Mouse (Mus musculus) CH12.LX (cell line): ENCODE measurements at regions not wholly inside any gene's neighbourhood (a gene's known extent, or its start where the extent isn't known, plus 50 kb on each side); places are given as distances from the start of the nearest gene placed in this dataset.
A peak's percentile ranks its signal among the peaks of the same experiment; 100 is the strongest.

Experiments
- DNase-seq: peaks from one replicate; pipeline ENCODE4 v3.0.0-alpha.2; 2013; ENCODE audit errors: extremely low read depth
- H3K27ac ChIP-seq: 2 replicates; pipeline ENCODE4 v1.5.1; 2012; ENCODE audit warnings: low read depth, mild to moderate bottlenecking, control low read depth, moderate library complexity; ENCODE audit not compliant: insufficient read depth
- H3K27me3 ChIP-seq: replicated peaks from 2 replicates; pipeline ENCODE3; 2012; ENCODE audit warnings: inconsistent platforms
- H3K36me3 ChIP-seq, 2 experiments: replicated peaks in 1 of 2; 2 replicates each; pipeline versions ENCODE3 to v1.6.1; 2012; ENCODE audit warnings: inconsistent platforms in 1 of 2, low read length in 1 of 2, mild to moderate bottlenecking in 1 of 2, mixed read lengths in 1 of 2, moderate library complexity in 1 of 2; ENCODE audit not compliant: control insufficient read depth in 1 of 2, insufficient read depth in 1 of 2
- H3K4me1 ChIP-seq, 2 experiments: 2 replicates each; pipeline ENCODE4 v1.6.1; 2012; ENCODE audit warnings: inconsistent platforms in 1 of 2, moderate library complexity in 1 of 2; ENCODE audit not compliant: insufficient read depth in 2 of 2, control insufficient read depth in 1 of 2
- H3K4me2 ChIP-seq: 2 replicates; pipeline ENCODE4 v1.6.1; 2012; ENCODE audit warnings: low read depth, mild to moderate bottlenecking, control low read depth; ENCODE audit not compliant: poor library complexity, insufficient read depth, severe bottlenecking
- H3K4me3 ChIP-seq, 3 experiments: fragments of 150-350 bp in 1 of 3; sonication (generic) in 1 of 3; replicated peaks in 1 of 3; 2 replicates each; pipeline versions ENCODE3 to v1.5.1; 2011 to 2012; ENCODE audit warnings: low read depth in 2 of 3, low read length in 2 of 3, mild to moderate bottlenecking in 2 of 3, moderate library complexity in 2 of 3, control low read depth in 1 of 3, improper control_type of control experiment in 1 of 3, inconsistent platforms in 1 of 3, mixed read lengths in 1 of 3; ENCODE audit not compliant: poor library complexity in 1 of 3
- H3K79me2 ChIP-seq: replicated peaks from 2 replicates; pipeline ENCODE4 v1.6.1; 2012; ENCODE audit warnings: mild to moderate bottlenecking, moderate library complexity; ENCODE audit not compliant: control insufficient read depth, poor library complexity, insufficient read depth, severe bottlenecking; ENCODE audit errors: extremely low read depth
- H3K9ac ChIP-seq: 2 replicates; pipeline ENCODE4 v1.6.1; 2012; ENCODE audit warnings: low read depth, mild to moderate bottlenecking, control low read depth, moderate library complexity; ENCODE audit not compliant: insufficient read depth
- H3K9me3 ChIP-seq: replicated peaks from 2 replicates; pipeline ENCODE3; 2012; ENCODE audit warnings: low read length, inconsistent platforms, mixed read lengths
- BHLHE40 ChIP-seq: IDR thresholded peaks from 2 replicates; pipeline ENCODE4 v1.6.1; 2011; ENCODE audit warnings: mild to moderate bottlenecking, low read depth, low read length, improper control_type of control experiment
- CHD1 ChIP-seq: IDR thresholded peaks from 2 replicates; pipeline ENCODE4 v1.6.1; 2012; ENCODE audit warnings: low read depth, low read length, improper control_type of control experiment, inconsistent platforms
- E2F4 ChIP-seq: IDR thresholded peaks from 2 replicates; pipeline ENCODE4 v1.6.1; 2011; ENCODE audit warnings: low read depth, low read length, improper control_type of control experiment; ENCODE audit not compliant: insufficient replicate concordance
- EP300 ChIP-seq: IDR thresholded peaks from 2 replicates; pipeline ENCODE4 v1.6.1; 2011; ENCODE audit warnings: low read length, improper control_type of control experiment
- ETS1 ChIP-seq: conservative IDR thresholded peaks from 2 replicates; pipeline ENCODE4 v1.6.1; 2012; ENCODE audit warnings: low read depth, mild to moderate bottlenecking, inconsistent platforms, low read length, improper control_type of control experiment, moderate library complexity
- GABPA ChIP-seq: IDR thresholded peaks from 2 replicates; pipeline ENCODE4 v1.6.1; 2012; ENCODE audit warnings: low read depth, low read length, improper control_type of control experiment, inconsistent platforms; ENCODE audit not compliant: insufficient replicate concordance
- HCFC1 ChIP-seq: IDR thresholded peaks from 2 replicates; pipeline ENCODE4 v1.6.1; 2012; ENCODE audit warnings: low read depth, mild to moderate bottlenecking, inconsistent platforms, low read length, improper control_type of control experiment
- IRF4 ChIP-seq: IDR thresholded peaks from 2 replicates; pipeline ENCODE4 v1.6.1; 2014; ENCODE audit warnings: low read depth, mild to moderate bottlenecking, inconsistent platforms, low read length, improper control_type of control experiment
- JUN ChIP-seq: IDR thresholded peaks from 2 replicates; pipeline ENCODE4 v1.6.1; 2011; ENCODE audit warnings: low read depth, mild to moderate bottlenecking, low read length, improper control_type of control experiment, moderate library complexity; ENCODE audit not compliant: insufficient read depth
- KAT2A ChIP-seq: IDR thresholded peaks from 2 replicates; pipeline ENCODE4 v1.6.1; 2012; ENCODE audit warnings: low read length, improper control_type of control experiment, inconsistent platforms; ENCODE audit not compliant: insufficient replicate concordance
- MAFK ChIP-seq: IDR thresholded peaks from 2 replicates; pipeline ENCODE4 v1.6.1; 2011; ENCODE audit warnings: low read length, improper control_type of control experiment; ENCODE audit not compliant: insufficient replicate concordance
- MAX ChIP-seq: IDR thresholded peaks from 2 replicates; pipeline ENCODE4 v1.6.1; 2011; ENCODE audit warnings: low read length, improper control_type of control experiment
- MEF2A ChIP-seq: IDR thresholded peaks from 2 replicates; pipeline ENCODE4 v1.6.1; 2014; ENCODE audit warnings: low read depth, mild to moderate bottlenecking, inconsistent platforms, low read length, improper control_type of control experiment, borderline replicate concordance
- MYC ChIP-seq: IDR thresholded peaks from 2 replicates; pipeline ENCODE4 v1.6.1; 2011; ENCODE audit warnings: low read depth, mild to moderate bottlenecking, improper control_type of control experiment, low read length
- NELFE ChIP-seq: IDR thresholded peaks from 2 replicates; pipeline ENCODE4 v1.6.1; 2011; ENCODE audit warnings: low read depth, low read length, improper control_type of control experiment
- NRF1 ChIP-seq: IDR thresholded peaks from 2 replicates; pipeline ENCODE4 v1.6.1; 2014; ENCODE audit warnings: low read depth, mild to moderate bottlenecking, inconsistent platforms, low read length, improper control_type of control experiment, moderate library complexity
- PAX5 ChIP-seq: IDR thresholded peaks from 2 replicates; pipeline ENCODE4 v1.6.1; 2012; ENCODE audit warnings: low read length, inconsistent platforms, mixed read lengths
- POLR2A ChIP-seq: IDR thresholded peaks from 2 replicates; pipeline ENCODE4 v1.6.1; 2011; ENCODE audit warnings: low read depth, mild to moderate bottlenecking, improper control_type of control experiment, low read length
- POLR2AphosphoS2 ChIP-seq: IDR thresholded peaks from 2 replicates; pipeline ENCODE4 v1.6.1; 2011; ENCODE audit warnings: low read depth, low read length, improper control_type of control experiment
- SIN3A ChIP-seq: IDR thresholded peaks from 2 replicates; pipeline ENCODE4 v1.6.1; 2012; ENCODE audit warnings: low read length, improper control_type of control experiment, inconsistent platforms
- TBP ChIP-seq: conservative IDR thresholded peaks from 2 replicates; pipeline ENCODE4 v1.6.1; 2011; ENCODE audit warnings: low read depth, low read length, improper control_type of control experiment
- TCF12 ChIP-seq: IDR thresholded peaks from 2 replicates; pipeline ENCODE4 v1.6.1; 2014; ENCODE audit warnings: low read depth, mild to moderate bottlenecking, inconsistent platforms, low read length, improper control_type of control experiment
- USF1 ChIP-seq: IDR thresholded peaks from 2 replicates; pipeline ENCODE4 v1.6.1; 2014; ENCODE audit warnings: low read depth, mild to moderate bottlenecking, inconsistent platforms, low read length, improper control_type of control experiment
- USF2 ChIP-seq: conservative IDR thresholded peaks from 2 replicates; pipeline ENCODE4 v1.6.1; 2011; ENCODE audit warnings: low read depth, low read length, improper control_type of control experiment
- ZMIZ1 ChIP-seq: IDR thresholded peaks from 2 replicates; pipeline ENCODE4 v1.6.1; 2012; ENCODE audit warnings: low read depth, mild to moderate bottlenecking, inconsistent platforms, low read length, improper control_type of control experiment
- ZNF384 ChIP-seq: IDR thresholded peaks from 2 replicates; pipeline ENCODE4 v1.6.1; 2012; ENCODE audit warnings: low read depth, low read length, improper control_type of control experiment, inconsistent platforms
- dilution Hi-C: fragments of 300-500 bp; cut with MboI; formaldehyde crosslinking; loops from 2 replicates; pipeline ENCODE4 v1.14.3; 2020; ENCODE audit warnings: low sequenced_read_pairs; ENCODE audit not compliant: extremely low pct_unique_long_range_greater_than_20kb, extremely low pct_ligation_motif_present
- in situ Hi-C: fragments of 300-500 bp; cut with MboI; formaldehyde crosslinking; loops from 3 replicates; pipeline ENCODE4 v1.14.3; 2019; ENCODE audit warnings: low sequenced_read_pairs, low pct_ligation_motif_present, low pct_unique_long_range_greater_than_20kb, mixed read lengths

- Histone ChIP-seq H3K36me3 (no peaks in the 10 kb centered on the region), H3K9me3 (no peaks in the 10 kb centered on the region), H3K79me2 (no peaks in the 10 kb centered on the region), H3K27me3 (no peaks in the 10 kb centered on the region), H3K27ac (no peak overlapping the region), H3K4me3 (no peak overlapping the region), H3K4me2 (no peak overlapping the region), H3K4me1 (peaks cover 0 to 71% of the 10 kb centered on the region in 2 experiments; a peak in 3 of 4 replicates), H3K9ac (no peak overlapping the region)
- in situ Hi-C loops (no loop called here), dilution Hi-C loops (no loop called here)
- DNase-seq: no peak
- no peak for TF ChIP-seq E2F4
- TF ChIP-seq KAT2A: no peak
- TF ChIP-seq MAFK: no peak
- TF ChIP-seq POLR2AphosphoS2: no peak
- TF ChIP-seq NELFE: no peak
- TF ChIP-seq SIN3A: no peak
- no peak for TF ChIP-seq MAX
- TF ChIP-seq NRF1: no peak
- TF ChIP-seq USF2: no peak
- no peak for TF ChIP-seq EP300
- TF ChIP-seq TCF12: no peak
- no peak for TF ChIP-seq ZNF384
- TF ChIP-seq ZMIZ1: no peak
- no peak for TF ChIP-seq GABPA
- no peak for TF ChIP-seq JUN
- no peak for TF ChIP-seq PAX5
Measured at GRCm38 (mm10) chr14:68923054-68923453, 371.0 kb downstream of the Synb start.

GRCm38 (mm10) chr14:68922035-68922434 lies 372.1 kb downstream of the Synb start:
- Histone ChIP-seq H3K27ac (no peak overlapping the region), H3K79me2 (no peaks in the 10 kb centered on the region), H3K9ac (no peak overlapping the region), H3K36me3 (no peaks in the 10 kb centered on the region)
- peak; percentile 51 for DNase-seq
- TF ChIP-seq POLR2A (no peak), NELFE (no peak), CHD1 (no peak), MEF2A (no peak), USF1 (no peak), MYC (no peak), HCFC1 (no peak), TBP (no peak), IRF4 (no peak), ZMIZ1 (no peak), EP300 (0 out of 2 replicates have a peak, but pooled peaks have one; percentile 41), ETS1 (0 out of 2 replicates have a peak, but pooled peaks have one; percentile 11), BHLHE40 (no peak), TCF12 (no peak), MAFK (no peak)
- TF ChIP-seq, all 38 proteins: peak for 2
- Histone ChIP-seq H3K4me1 (peaks cover 0 to 67% of the 10 kb centered on the region in 2 experiments; a peak in 3 of 4 replicates), H3K4me2 (no peak overlapping the region), H3K4me3 (no peak overlapping the region), H3K27me3 (no peaks in the 10 kb centered on the region), H3K9me3 (no peaks in the 10 kb centered on the region)
- in situ Hi-C loops (no loop called here), dilution Hi-C loops (no loop called here)
